Mouse (Mus musculus) lung, postnatal 14 days (tissue): ENCODE measurements at regions not wholly inside any gene's neighbourhood (a gene's known extent, or its start where the extent isn't known, plus 50 kb on each side); places are given as distances from the start of the nearest gene placed in this dataset.

ENCODE experiments used
- DNase-seq: peaks from one replicate; pipeline ENCODE4 v3.0.0; 2021

DNA sequence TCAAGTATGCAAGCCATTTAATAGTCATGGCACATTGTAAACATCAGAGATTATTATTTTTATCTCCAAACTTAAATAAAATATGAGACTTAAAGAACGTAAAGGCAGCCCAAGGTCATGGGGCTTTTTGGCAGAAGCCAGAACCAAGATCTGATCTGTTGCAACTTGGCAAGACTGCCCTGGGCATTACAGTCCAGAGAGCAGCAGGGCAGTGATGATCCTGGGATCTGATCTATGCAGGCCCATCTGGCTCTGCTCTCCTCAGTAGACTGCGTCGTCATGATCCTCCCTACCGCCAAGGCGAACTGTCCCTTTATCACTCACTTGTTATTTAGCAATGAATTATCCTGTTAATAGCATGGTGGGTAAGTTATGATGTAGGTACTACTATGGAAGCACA is 372.0 kb downstream of the Cdh11 start:
- no peak for DNase-seq

- DNase-seq, result no peak
These were observed 397.9 kb downstream of the Cdh11 start for GRCm38 (mm10) chr8:102387591-102387990.

- no peak for DNase-seq
These were observed 440.1 kb downstream of the Cdh11 start for GRCm38 (mm10) chr8:102345392-102345791.

DNA sequence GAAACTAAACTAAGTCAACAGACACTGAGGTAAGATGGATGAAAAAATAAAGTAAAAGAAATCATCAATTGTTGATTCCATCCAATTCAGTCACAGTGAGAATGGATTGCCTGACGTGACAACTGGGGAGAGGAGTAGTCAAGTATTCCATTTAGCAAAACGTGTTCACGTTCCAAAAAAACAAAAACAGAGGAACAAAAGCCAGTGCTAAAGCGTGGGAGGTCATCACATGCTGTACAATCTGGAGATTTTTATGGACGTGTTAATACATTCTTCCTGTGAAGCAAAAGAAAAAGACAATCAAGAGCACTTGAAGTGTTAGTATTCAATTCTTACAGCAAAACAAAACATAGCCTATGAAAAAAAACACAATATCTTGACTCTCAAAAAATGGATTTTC is 452.9 kb downstream of the Cdh11 start:
- no peak for DNase-seq

- DNase-seq, result no peak
These were observed 454.3 kb downstream of the Cdh11 start for GRCm38 (mm10) chr8:102331151-102331550.

DNA sequence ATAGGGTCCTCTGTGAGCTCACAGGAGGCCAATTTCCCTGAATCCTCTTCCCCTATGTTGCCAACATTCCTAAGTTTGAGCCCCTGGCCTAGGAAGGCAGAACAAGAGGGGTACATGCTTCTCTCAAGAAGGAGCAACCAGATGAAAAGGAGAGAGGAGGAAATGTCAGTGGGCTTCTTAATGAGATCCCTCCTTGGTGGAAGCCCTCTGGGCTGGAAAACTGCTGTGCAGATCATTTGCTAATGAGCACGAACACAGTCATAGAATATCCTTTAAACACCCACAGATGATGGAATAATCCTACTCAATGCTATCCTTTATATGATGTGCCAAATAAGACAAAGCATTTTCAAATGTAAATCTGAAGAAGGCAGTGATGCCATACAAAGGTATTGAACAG is 455.5 kb downstream of the Cdh11 start:
- no peak for DNase-seq
